Mouse (Mus musculus): ENCODE measurements around the gene Fam228b. TPM values are rescaled to one million over a fixed set of nuclear protein-coding genes. Genes with fewer than 3 reads are reported as not detected.
"Not testable (repeated sequence)": the region's sequence is repeated elsewhere in the genome, so short reads cannot be mapped to it uniquely, and the experiment has no call there.

Fam228b gene
- polyA plus RNA-seq, 1 experiment: 0.56 TPM

DNA sequence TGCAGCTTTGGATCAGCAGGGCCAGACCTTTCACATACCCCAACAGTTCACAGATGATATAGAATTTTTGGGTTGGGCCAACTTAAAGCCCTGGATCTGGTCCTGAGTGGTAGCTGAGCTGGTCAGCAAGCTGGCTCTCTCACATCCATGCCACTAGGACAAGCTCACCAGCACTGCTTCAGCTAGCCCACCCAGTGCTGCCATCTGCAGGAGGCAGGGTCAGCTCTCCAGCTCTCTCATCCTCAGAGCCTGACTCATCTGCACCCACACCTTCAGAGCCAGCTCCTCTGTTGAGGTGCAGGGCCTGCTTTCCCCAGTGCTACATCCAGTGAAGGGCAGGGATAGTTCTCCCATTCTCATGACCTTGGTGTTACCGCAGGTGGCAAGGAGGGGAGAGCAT is 24.7 kb upstream of the Fam228b start:
- DNase-seq: peak; percentile 38
- WGBS: 71% methylated on average over 1 of the region's 1 CpGs
- Histone ChIP-seq H3K36me3 (ENCODE audit: control insufficient read depth, insufficient read depth, low read length) (no peaks in the 10 kb centered on the region), H3K27me3 (replicated peaks; ENCODE audit: control insufficient read depth, insufficient read depth, low read length) (no peaks in the 10 kb centered on the region), H3K4me1 (ENCODE audit: control insufficient read depth, insufficient read depth, low read length) (no peaks in the 10 kb centered on the region), H3K4me3 (ENCODE audit: insufficient read depth, low read depth, low read length) (no peak overlapping the region), H3K27ac (ENCODE audit: insufficient read depth, low read depth, low read length) (no peak overlapping the region)
- TF ChIP-seq POLR2A (IDR thresholded peaks at IDR 0.05; ENCODE audit: low read depth, low read length) (no peak), CTCF (conservative IDR thresholded peaks at IDR 0.05; ENCODE audit: insufficient read depth, insufficient read length, low read depth, low read length) (peak; percentile 61)

DNA sequence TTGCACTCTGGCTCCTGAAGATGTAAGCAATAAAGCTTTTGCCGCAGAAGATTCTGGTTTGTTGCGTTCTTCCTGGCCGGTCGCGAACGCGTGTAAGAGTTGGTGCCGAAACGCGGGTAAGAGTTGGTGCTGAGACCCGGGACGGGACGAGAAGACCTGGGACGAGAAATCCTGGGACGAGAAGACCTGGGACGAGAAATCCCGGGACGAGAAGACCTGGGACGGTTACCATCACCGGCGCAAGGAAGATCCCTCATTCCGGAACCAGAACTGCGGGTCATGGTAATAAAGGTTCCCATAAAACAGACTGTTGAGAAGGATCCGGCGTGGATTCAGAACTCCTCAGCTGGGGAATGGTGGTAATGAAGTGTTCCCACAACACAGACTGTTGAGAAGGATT is 19.1 kb upstream of the Fam228b start:
- not testable (repeated sequence) for H3K4me1 ChIP-seq (ENCODE audit: control insufficient read depth, insufficient read depth, low read length); H3K27ac ChIP-seq (ENCODE audit: insufficient read depth, low read depth, low read length)
- WGBS: 96% methylated on average over 25 of the region's 25 CpGs

DNA sequence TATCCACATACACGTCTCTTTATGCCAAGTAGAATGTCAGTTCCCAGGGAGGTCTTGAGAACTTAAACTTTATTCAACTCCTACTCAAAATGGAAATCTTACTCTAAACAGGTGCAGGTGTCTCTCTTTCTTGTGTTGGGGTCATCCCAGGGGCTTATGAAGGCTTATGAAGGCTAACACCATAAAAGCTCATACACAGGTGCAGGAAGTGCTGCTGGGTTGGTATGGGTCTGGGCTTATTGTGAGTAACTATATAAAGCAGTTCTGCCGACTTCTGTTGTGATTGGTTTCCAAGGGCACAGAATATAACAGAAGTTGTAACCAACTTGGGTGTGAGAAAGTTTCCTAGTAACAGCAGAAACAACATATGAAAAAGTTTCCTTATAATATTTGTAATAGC is 15.4 kb upstream of the Fam228b start:
- Histone ChIP-seq H3K27ac (ENCODE audit: insufficient read depth, low read depth, low read length) (no peak overlapping the region), H3K4me3 (ENCODE audit: insufficient read depth, low read depth, low read length) (no peak overlapping the region), H3K36me3 (ENCODE audit: control insufficient read depth, insufficient read depth, low read length) (no peaks in the 10 kb centered on the region), H3K4me1 (ENCODE audit: control insufficient read depth, insufficient read depth, low read length) (no peaks in the 10 kb centered on the region), H3K27me3 (replicated peaks; ENCODE audit: control insufficient read depth, insufficient read depth, low read length) (no peaks in the 10 kb centered on the region)
- 73% methylated on average over 2 of the region's 2 CpGs for WGBS
- TF ChIP-seq POLR2A (IDR thresholded peaks at IDR 0.05; ENCODE audit: low read depth, low read length) (no peak), CTCF (conservative IDR thresholded peaks at IDR 0.05; ENCODE audit: insufficient read depth, insufficient read length, low read depth, low read length) (no peak)
- no peak for DNase-seq

More for the DNA sequence above, 19.1 kb upstream of the Fam228b start:
- H3K27me3 ChIP-seq (replicated peaks; ENCODE audit: control insufficient read depth, insufficient read depth, low read length); H3K4me3 ChIP-seq (ENCODE audit: insufficient read depth, low read depth, low read length); DNase-seq; H3K36me3 ChIP-seq (ENCODE audit: control insufficient read depth, insufficient read depth, low read length): not testable (repeated sequence)

DNA sequence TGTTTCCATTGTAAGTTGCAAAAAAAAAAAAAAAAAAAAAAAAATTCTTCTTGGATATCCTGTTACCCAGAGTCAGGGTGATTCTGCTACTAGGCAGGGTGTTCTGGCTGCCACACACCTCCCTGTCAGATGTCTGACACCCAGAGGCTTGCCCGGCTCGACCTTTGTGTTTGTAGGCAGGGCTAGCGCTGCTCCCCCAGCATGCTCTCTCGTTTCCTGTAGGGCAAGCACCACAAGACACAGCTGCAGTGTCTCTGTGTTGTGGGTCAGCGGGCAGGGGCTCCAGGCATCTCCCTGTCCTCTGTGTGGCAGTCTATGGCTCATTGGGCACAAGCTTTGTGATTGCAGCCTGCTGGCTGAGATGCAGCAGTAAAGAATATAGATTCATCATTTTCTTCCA is 14.5 kb upstream of the Fam228b start:
- H3K27ac ChIP-seq (ENCODE audit: insufficient read depth, low read depth, low read length): no peak overlapping the region
- TF ChIP-seq CTCF (conservative IDR thresholded peaks at IDR 0.05; ENCODE audit: insufficient read depth, insufficient read length, low read depth, low read length) (no peak), POLR2A (IDR thresholded peaks at IDR 0.05; ENCODE audit: low read depth, low read length) (no peak)

DNA sequence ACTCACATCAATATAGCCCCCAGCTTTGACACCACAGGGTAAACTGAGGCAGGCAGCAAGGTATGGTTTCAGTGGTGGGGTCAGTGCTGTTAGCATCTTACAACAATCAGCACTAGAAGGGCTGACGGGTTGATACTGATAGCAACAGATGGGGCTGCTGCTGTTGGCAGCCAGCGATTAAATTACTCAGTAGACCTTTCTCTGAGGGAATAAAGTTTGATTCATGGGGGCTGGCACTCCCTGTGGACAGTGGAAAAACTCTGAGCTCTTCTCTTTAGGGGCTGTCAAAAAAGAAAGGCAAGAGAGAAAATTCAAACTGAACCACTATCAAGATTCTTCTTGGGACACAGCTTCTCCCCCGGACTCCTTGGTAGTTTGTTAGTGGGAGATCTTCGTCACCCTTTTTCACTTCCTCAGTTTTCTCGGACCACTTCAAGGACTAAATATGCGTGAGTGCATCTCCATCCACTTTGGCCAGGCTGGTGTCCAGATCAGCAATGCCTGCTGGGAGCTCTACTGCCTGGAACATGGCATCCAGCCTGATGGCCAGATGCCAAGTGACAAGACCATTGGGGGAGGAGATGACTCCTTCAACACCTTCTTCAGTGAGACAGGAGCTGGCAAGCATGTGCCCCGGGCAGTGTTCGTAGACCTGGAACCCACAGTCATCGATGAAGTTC is 12.8 kb upstream of the Fam228b start:
- H3K27ac ChIP-seq (ENCODE audit: insufficient read depth, low read depth, low read length); H3K4me3 ChIP-seq (ENCODE audit: insufficient read depth, low read depth, low read length); H3K4me1 ChIP-seq (ENCODE audit: control insufficient read depth, insufficient read depth, low read length); H3K27me3 ChIP-seq (replicated peaks; ENCODE audit: control insufficient read depth, insufficient read depth, low read length); H3K36me3 ChIP-seq (ENCODE audit: control insufficient read depth, insufficient read depth, low read length): not testable (repeated sequence)
- peak; percentile 42 for DNase-seq
- WGBS: 57% methylated on average over 9 of the region's 9 CpGs

More for the DNA sequence above, 14.5 kb upstream of the Fam228b start:
- Histone ChIP-seq H3K36me3 (ENCODE audit: control insufficient read depth, insufficient read depth, low read length) (no peaks in the 10 kb centered on the region), H3K27me3 (replicated peaks; ENCODE audit: control insufficient read depth, insufficient read depth, low read length) (no peaks in the 10 kb centered on the region), H3K4me1 (ENCODE audit: control insufficient read depth, insufficient read depth, low read length) (no peaks in the 10 kb centered on the region), H3K4me3 (ENCODE audit: insufficient read depth, low read depth, low read length) (no peak overlapping the region)
- 28% methylated on average over 5 of the region's 5 CpGs for WGBS
- peak; percentile 71 for DNase-seq

DNA sequence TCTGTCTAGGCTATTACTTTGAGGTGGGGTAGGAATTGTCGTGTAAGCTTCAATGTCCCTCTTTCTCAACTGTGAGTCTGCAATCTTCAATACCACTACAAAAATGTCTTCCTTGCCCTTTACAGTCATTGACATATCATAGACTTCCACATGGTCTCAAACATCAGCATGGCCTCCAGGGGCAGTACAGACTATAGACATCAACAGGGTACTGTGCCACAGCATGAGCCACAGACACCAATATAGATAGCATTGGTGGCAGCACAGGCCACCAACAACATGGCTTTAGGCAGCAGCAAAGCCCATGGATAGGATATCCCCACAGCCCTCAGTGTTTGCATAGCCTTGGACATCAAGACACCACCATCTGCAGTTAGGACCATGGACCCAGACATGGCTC is 12.2 kb upstream of the Fam228b start:
- Histone ChIP-seq H3K27ac (ENCODE audit: insufficient read depth, low read depth, low read length) (no peak overlapping the region), H3K4me3 (ENCODE audit: insufficient read depth, low read depth, low read length) (no peak overlapping the region), H3K36me3 (ENCODE audit: control insufficient read depth, insufficient read depth, low read length) (no peaks in the 10 kb centered on the region), H3K4me1 (ENCODE audit: control insufficient read depth, insufficient read depth, low read length) (no peaks in the 10 kb centered on the region), H3K27me3 (replicated peaks; ENCODE audit: control insufficient read depth, insufficient read depth, low read length) (no peaks in the 10 kb centered on the region)
- 97% methylated on average over 1 of the region's 1 CpGs for WGBS
- TF ChIP-seq POLR2A (IDR thresholded peaks at IDR 0.05; ENCODE audit: low read depth, low read length) (no peak), CTCF (conservative IDR thresholded peaks at IDR 0.05; ENCODE audit: insufficient read depth, insufficient read length, low read depth, low read length) (no peak)
- no peak for DNase-seq

DNA sequence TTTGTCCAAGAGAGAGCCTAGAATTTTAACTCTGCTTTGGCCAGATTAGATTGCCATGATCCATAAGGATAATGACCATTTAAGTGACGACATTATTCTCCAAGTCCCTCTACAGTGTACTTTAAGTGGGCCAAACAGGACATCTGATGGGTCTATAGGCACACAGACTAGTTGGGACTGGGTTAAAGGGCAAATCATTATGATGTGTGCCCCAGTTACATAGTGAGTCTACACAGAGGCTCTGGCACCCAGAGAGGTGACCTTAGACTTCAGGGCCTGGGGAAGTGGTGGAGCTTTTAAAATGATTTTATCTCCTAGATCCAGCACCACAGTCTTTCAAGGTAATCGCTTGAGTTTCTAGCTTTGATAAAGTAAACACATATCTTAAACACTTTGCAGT is 11.2 kb upstream of the Fam228b start:
- H3K27me3 ChIP-seq (replicated peaks; ENCODE audit: control insufficient read depth, insufficient read depth, low read length): no peaks in the 10 kb centered on the region
- no peak overlapping the region for H3K27ac ChIP-seq (ENCODE audit: insufficient read depth, low read depth, low read length)
- no peak for TF ChIP-seq POLR2A (IDR thresholded peaks at IDR 0.05; ENCODE audit: low read depth, low read length)
- TF ChIP-seq CTCF (conservative IDR thresholded peaks at IDR 0.05; ENCODE audit: insufficient read depth, insufficient read length, low read depth, low read length): no peak
- H3K4me1 ChIP-seq (ENCODE audit: control insufficient read depth, insufficient read depth, low read length): no peaks in the 10 kb centered on the region
- no peak for DNase-seq
- no peak overlapping the region for H3K4me3 ChIP-seq (ENCODE audit: insufficient read depth, low read depth, low read length)
- no peaks in the 10 kb centered on the region for H3K36me3 ChIP-seq (ENCODE audit: control insufficient read depth, insufficient read depth, low read length)
- WGBS: 84% methylated on average over 2 of the region's 2 CpGs

DNA sequence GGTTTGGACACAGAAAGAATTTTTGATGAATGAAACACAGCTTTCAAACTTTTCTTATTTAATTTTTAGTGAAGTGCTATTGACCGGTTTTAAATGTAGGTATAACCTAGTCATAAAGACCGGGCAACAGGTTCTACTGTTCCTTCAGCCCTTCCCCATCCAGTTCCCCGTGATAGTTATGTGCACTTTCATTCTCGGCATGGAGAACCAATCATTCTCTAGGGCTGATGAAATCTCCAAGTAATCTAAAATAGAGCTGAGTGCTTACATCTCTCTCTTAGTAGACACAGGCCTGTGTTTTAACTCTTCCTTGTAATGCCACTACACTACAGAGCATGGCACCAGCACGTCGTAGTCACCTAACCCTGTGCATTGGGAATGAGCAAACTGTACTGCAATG is 8.7 kb upstream of the Fam228b start:
- Histone ChIP-seq H3K4me3 (ENCODE audit: insufficient read depth, low read depth, low read length) (no peak overlapping the region), H3K27ac (ENCODE audit: insufficient read depth, low read depth, low read length) (no peak overlapping the region), H3K27me3 (replicated peaks; ENCODE audit: control insufficient read depth, insufficient read depth, low read length) (no peaks in the 10 kb centered on the region), H3K36me3 (ENCODE audit: control insufficient read depth, insufficient read depth, low read length) (no peaks in the 10 kb centered on the region), H3K4me1 (ENCODE audit: control insufficient read depth, insufficient read depth, low read length) (no peaks in the 10 kb centered on the region)
- DNase-seq: no peak
- 85% methylated on average over 6 of the region's 6 CpGs for WGBS
- TF ChIP-seq POLR2A (IDR thresholded peaks at IDR 0.05; ENCODE audit: low read depth, low read length): no peak
- TF ChIP-seq CTCF (conservative IDR thresholded peaks at IDR 0.05; ENCODE audit: insufficient read depth, insufficient read length, low read depth, low read length): no peak
